1 mouse cellular context compared by ENCODE assay signal in the genomic region with DNA sequence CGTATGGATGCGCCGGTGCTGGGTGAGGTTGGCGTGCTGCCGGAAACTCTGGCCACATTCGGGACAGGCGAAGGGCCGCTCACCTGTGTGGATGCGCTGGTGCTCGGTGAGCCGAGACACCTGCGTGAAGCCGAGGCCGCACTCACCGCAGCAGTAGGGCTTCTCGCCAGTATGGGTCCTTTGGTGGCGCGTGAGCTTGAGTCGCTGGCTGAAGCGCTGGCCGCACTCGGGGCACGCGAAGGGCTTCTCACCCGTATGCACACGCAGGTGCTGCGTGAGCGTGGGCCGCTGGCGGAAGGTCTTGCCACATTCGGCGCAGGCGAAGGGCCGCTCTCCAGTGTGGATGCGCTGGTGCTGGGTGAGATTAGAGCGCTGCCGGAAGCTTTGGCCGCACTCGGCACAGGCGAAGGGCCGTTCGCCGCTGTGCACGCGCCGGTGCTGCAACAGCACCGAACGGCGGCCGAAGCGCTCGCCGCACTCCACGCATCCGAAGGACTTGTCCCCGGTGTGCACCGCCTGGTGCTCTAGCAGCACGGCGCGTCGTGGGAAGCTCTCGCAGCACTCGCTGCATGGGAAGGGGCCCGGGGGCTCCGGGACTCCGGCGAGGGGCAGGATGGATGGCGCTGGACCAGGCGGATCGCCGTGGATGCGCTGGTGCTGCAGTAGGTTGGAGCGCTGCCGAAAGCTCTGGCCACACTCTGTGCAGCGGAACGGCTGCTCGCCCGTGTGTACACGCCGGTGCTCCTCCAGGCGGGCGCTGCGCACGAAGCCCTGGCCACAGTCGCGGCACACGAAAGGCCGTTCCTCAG.
TF ChIP-seq lines count a peak whose summit lies in the region.

No protein-coding gene starts in this region.

TF ChIP-seq in ES-E14, 5 proteins besides CTCF, POLR2A, EP300 and RAD21 (continued from another document):
- TF ChIP-seq ZC3H11A (IDR thresholded peaks at IDR 0.05; ENCODE audit: borderline replicate concordance, low read depth, low read length) = no peak
